Mouse (Mus musculus) kidney, postnatal 36 days (tissue): Measurements from ENCODE around the gene Gnb1.

Experiments used
- DNase-seq, 2 experiments: peaks; one replicate each; pipeline ENCODE4 v3.0.0; 2021 to 2022; ENCODE audit warnings: mixed read lengths in 2 of 2

Gnb1 gene

GRCm38 (mm10) chr4:155487746-155488145 is 3.4 kb upstream of the Gnb1 start:
- DNase-seq, result no peak

GRCm38 (mm10) chr4:155488232-155489025 is 2.7 kb upstream of the Gnb1 start:
- peak; percentile 86 to 93 for DNase-seq

- no peak for DNase-seq
Measured at GRCm38 (mm10) chr4:155489101-155489970, 1.8 kb upstream of the Gnb1 start.

- DNase-seq, result peak in 1 of 2 experiments; percentile 22
Measured at GRCm38 (mm10) chr4:155490456-155490855, 705 bp upstream of the Gnb1 start.

GRCm38 (mm10) chr4:155491529-155492130 is 469 bp downstream of the Gnb1 start:
- no peak for DNase-seq

GRCm38 (mm10) chr4:155492131-155492633 is 1.0 kb downstream of the Gnb1 start:
- peak; percentile 50 to 76 for DNase-seq

- DNase-seq, result no peak
Measured at GRCm38 (mm10) chr4:155494891-155495290, 3.7 kb downstream of the Gnb1 start.

- DNase-seq, result no peak
Measured at GRCm38 (mm10) chr4:155497963-155498362, 6.8 kb downstream of the Gnb1 start.

- DNase-seq, result no peak
Measured at GRCm38 (mm10) chr4:155501126-155501525, 10.0 kb downstream of the Gnb1 start.

GRCm38 (mm10) chr4:155505067-155505466 is 13.9 kb downstream of the Gnb1 start:
- DNase-seq, result no peak

GRCm38 (mm10) chr4:155505671-155506295 is 14.6 kb downstream of the Gnb1 start:
- no peak for DNase-seq

GRCm38 (mm10) chr4:155508614-155509013 is 17.5 kb downstream of the Gnb1 start:
- no peak for DNase-seq

- DNase-seq, result no peak
Measured at GRCm38 (mm10) chr4:155510981-155511380, 19.8 kb downstream of the Gnb1 start.

GRCm38 (mm10) chr4:155514810-155515209 is 23.6 kb downstream of the Gnb1 start:
- DNase-seq, result no peak

GRCm38 (mm10) chr4:155517948-155518517 is 26.9 kb downstream of the Gnb1 start:
- peak; percentile 5 to 30 for DNase-seq

- peak; percentile 2 to 13 for DNase-seq
Measured at GRCm38 (mm10) chr4:155522327-155522726, 31.2 kb downstream of the Gnb1 start.

GRCm38 (mm10) chr4:155525751-155526150 is 34.6 kb downstream of the Gnb1 start:
- peak in 1 of 2 experiments; percentile 27 for DNase-seq

- no peak for DNase-seq
Measured at GRCm38 (mm10) chr4:155529294-155529693, 38.1 kb downstream of the Gnb1 start.

- no peak for DNase-seq
Measured at GRCm38 (mm10) chr4:155549993-155550392, 58.8 kb downstream of the Gnb1 start.

GRCm38 (mm10) chr4:155550446-155550845 is 59.3 kb downstream of the Gnb1 start:
- DNase-seq, result no peak

- no peak for DNase-seq
Measured at GRCm38 (mm10) chr4:155551073-155551472, 59.9 kb downstream of the Gnb1 start.

GRCm38 (mm10) chr4:155552917-155553532 is 61.9 kb downstream of the Gnb1 start:
- no peak for DNase-seq
